Mouse (Mus musculus) layer of hippocampus, adult 9-11 months (tissue): Measurements from ENCODE around the gene Sema4d.
"Not testable (repeated sequence)": the region's sequence is repeated elsewhere in the genome, so short reads cannot be mapped to it uniquely, and the experiment has no call there.

Experiments used
- DNase-seq: peaks from one replicate; pipeline ENCODE4 v3.0.0; 2022

The Sema4d gene

DNA sequence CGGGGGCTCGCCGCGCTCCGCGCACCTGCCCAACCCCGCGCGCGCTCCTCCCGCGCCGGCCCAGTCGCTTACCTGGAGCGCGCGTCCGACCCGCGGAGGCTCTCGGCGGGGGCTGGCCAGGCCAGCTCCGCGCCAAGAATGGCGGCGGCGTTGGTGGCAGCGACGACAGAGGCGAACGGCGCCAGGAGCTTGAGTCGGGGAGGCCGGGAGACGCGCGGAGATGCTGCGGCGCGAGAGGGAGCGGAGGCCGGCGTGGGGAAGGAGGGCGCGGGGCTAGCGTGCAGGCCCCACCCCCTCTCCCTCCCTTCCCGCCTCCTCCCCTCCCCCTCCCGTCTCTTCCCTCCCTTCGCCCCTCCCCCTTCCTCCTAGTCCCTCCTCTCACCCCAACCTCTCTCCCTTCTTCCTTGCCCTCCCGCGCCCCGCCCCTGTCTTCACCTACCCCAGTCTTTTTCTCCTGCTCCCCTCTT lies at the start of gene Sema4d:
Sema4d (minus strand) TSS at position 323 of the 467 bp plus-strand sequence.
- peak; percentile 51 for DNase-seq

DNA sequence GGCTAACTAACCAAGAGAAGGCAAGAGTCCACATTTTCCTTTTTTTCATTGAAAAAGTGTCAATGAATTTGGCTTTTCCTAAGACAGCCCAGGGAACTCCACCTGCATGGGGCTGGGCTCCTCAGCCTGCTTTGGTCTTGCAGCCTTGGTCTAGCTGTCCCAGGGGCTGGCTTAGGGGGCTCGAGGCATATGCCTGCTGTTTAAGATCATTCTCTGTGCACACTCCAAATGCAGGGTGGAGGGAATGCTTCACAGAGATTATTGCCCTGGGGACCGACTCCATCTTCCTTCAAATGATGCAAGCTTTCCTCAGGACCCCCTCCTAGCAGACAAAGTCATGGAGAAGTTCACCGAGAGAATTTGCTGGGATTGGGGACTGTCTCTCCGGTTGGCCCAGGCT lies 49.8 kb upstream of the Sema4d start:
- DNase-seq: no peak

DNA sequence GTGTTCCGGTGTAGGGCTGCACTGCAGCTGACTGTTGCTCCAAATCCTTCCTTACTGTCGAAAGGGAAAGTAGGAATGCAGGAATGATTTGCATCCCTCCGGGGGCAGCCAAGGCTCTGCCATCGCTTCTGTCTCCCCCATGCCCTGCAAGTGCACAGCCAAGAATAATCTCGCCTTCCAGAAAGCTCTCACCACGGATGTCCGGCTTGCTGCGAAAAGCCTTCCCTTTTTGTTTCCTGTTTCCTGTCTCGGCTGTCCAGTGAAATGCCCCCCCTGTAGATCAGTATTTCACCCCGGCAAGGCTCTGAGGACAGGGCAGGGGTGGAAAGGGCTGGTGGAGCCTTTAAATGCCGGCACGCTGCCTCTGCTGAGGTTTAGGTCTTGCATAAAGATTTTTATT lies 49.2 kb upstream of the Sema4d start:
- DNase-seq: no peak

DNA sequence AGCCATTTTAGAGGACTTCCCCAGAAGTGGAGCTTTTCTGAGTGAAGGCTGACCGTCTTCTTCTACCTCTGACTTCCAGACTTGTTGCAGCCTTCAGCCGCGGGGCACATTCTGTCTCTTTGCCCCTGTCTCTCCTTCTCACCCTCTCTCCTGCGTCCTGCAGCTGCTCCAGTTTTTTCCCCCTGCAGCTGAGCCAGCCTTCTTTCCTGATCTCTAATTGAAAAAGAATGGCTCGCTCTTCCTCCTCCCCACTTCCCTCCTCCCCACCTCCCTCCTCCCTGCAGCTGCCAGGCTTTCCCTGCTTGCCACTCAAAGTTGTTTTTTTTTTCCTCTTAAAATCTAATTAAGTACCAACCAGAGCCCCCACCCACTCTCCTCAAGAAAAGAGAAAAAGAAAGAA lies 48.6 kb upstream of the Sema4d start:
- no peak for DNase-seq

DNA sequence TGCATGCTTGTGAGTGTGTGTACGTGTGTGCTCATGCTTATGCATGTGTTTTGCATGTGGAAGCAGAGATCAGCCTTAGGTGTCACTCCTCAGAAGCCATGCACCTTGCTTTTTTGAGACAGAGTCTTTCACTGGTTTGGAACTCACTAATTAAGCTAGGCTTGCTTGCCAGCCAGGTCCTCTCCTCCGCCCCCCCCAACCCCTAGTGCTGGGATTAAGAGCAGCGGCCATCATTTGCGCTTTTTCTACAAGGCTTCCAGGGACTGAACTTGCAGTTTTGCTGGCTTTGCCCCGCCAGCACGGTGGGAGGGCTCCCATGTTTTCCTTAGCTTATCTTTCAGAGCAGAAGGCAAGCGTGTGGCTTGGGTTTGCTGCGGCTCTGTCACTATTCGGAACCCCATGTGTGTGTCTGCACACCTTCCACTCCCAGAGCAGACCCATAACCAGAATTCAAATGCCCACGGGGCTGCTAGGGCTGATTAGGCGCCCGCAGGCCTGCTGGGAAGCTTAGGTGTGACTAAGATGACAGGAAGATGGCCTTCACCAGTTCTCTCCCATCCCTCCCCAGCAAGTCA lies 48.1 kb upstream of the Sema4d start:
- no peak for DNase-seq

DNA sequence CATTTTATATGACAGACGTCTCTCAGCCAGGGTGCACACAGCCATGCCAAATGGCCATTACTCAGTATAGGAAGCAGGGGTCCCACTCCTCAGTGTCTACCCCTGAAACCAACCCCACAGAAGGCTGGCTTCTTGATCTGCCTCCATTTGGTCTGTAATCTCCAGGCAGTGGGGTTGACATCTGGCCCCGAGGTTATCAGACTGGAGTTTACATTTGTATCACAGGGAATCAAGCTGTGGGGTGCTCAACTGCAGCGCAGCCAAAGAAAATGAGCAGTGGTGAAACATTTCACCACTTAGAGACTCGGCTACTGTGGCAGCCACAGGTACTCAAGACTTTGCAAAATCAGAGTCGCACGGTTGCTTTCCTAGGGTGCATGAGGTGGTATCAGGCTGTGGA lies 47.2 kb upstream of the Sema4d start:
- DNase-seq: no peak

DNA sequence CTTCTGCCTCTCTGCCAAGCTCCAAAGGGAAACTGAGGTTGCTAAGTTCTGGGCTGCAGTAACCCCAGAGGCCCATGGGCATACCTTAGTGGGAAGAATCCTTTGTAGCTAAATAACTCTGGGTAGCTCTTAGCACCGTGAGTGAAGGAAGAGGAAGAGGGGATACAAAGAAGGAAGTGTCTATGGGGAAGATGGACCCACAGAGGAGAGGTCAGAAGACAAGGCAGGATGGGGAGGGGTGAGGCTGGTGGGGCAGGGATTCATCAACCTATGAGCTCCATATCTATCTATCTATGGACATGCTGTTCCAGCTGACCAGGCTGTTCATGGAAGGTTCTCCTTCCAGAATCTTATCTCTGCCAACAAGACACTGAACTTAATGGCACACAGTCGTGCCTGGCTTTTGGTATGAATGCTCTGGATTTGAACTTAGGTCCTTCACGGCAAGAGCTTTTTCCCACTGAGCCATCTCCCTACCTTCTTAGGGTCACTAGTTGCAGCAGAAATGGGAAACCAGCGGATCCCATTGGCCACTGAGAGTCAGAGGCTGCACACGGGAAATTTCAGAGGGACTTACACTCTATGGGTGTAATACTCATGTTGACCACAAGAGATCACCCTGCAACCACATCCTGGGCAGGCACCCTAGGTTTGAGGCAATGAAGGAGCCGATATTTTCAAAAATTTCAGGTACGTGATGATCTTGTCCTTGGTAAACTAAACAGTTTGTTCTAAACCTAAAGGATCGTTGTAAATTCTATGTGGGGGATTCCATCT lies 45.9 kb upstream of the Sema4d start:
- peak; percentile 41 for DNase-seq

DNA sequence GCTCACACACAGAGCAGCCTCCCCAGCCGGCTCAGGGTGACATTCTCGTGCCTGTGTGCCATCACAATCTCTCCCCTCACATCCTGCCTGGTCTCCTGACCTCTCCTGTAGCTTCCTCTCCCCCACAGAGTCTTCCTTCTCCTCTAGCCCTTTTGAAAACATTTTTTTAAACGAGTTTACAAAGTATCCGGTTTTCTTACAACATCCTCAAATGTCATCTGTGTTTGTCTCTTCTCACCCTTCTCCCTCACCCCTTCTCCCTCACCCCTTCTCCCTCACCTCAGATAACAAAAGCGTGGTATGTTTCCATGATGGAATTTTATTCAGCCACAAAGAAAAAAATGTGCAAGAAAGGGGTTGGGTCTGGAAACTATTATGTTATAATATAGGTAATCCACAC lies 43.9 kb upstream of the Sema4d start:
- no peak for DNase-seq

DNA sequence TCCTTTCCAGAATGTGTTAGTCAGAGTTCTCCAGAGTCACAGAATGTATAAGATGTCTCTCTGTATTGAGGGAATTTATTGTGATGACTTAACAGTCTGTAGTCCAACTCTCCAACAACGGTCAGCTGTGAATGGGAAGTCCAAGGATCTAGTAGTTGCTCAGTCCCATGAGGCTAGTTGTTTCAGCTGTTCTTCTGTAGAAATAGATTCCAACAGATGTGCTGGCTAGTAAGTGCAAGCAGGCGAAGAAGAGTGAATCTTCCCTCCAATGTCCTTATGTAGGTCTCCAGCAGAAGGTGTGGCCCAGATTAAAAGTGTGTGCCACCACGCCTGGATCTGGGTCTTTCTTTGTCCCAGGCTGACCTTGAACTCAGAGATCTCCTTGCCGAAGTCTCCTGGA lies 41.7 kb upstream of the Sema4d start:
- DNase-seq: not testable (repeated sequence)

DNA sequence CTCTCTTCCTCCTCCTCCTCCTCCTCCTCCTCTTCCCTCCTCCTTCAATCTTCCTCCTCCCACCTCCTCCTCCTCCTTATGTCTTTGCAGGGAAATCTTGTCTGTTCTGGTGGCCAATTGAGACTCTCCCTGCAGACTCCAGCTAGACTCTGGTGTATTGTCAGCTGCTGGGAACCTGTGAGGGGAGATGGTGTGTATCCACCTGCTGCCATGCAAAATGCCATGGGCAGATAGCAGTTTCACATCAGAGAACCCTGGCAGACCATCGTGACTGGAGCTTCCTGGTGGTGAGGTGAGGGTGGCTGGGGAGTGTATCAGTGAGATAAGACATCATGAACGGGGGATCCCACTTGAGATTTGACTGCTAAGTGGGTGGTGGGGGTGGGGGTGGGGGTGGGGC lies 41.0 kb upstream of the Sema4d start:
- no peak for DNase-seq

DNA sequence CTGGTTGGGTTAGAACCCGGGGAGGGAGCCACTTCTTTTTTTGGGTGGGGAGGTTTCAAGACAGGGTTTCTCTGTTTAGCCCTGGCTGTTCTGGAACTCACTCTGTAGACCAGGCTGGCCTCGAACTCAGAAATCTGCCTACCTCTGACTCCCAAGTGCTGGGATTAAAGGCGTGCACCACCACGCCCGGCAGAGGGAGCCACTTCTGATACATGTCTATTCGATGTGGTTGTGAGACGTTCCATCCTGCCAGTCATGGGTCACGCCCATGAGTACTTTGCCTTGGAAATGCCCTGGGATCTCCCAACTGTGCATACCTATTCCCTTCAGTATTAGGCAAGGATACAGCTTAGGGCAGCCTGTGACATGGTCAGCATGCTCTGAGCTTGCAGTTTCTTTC lies 40.5 kb upstream of the Sema4d start:
- not testable (repeated sequence) for DNase-seq

DNA sequence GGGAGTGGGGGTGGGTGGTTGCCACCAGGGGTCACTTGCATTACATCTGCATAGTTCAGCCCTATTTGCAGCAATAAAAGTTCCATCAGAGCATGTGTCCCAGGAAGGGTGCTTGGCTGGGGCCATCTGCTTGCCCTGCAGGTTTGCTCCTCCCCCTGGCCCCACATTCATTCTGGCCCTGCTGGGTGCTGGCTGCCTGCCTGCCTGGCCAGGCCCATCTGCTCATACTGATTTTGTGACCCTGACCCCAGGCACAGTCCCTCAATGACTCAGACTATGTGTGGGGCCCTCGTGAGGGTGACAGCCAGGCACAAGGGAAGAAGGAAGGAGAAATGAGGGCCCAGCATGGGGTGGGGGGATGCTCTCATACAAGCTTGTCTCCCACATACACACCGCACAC lies 40.1 kb upstream of the Sema4d start:
- no peak for DNase-seq

DNA sequence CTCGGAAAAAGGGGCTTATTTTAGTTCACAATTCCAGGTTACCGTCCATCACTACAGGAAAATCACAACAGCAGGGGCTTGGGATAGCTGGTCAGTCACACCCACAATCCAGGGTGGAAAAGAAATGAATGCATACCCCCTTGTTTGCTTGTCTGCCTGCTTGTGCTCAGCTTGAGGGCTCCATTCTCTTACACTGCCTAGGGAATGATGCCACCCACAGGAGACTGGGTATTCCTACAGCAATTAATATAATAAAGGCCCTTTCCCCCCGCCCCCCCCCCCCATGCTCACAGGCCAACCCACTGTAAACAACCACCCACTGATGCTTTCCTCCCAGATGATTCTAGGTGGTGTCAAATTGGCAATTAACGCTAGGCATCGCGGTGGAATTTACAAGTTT lies 38.9 kb upstream of the Sema4d start:
- DNase-seq: no peak

DNA sequence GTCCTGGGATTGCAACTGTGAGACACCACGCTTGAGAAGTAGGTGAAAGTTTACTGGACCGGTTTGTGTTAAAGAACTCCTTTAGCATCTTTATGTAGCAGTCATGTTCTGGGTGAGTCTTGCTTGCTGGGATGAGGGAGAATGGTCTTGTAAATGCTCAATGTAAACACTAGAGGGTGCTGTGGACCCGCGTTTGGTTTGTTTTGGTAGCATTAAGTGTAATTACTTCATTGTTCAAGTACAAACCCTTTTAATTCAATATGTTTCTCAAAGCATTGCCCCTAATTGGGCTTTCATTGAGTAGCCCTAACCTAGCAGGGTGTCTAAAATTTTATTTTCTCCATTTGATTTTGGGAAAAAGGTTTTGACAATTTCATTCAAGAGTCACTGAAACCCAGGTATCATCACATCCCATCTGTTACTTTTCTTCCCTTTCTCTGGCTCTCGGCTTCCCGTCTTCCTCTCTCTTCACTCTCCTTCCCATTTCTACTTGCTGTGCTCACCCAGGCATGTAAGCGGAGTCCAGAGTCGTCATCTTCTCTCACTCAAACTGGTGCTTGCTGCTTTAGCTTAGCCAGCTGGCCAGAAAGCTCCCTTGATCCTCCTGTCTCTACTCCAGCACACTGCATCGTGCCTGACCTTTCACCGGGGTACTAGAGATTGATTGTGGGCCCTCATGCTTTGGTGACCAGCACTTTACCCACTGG lies 37.4 kb upstream of the Sema4d start:
- DNase-seq: no peak

DNA sequence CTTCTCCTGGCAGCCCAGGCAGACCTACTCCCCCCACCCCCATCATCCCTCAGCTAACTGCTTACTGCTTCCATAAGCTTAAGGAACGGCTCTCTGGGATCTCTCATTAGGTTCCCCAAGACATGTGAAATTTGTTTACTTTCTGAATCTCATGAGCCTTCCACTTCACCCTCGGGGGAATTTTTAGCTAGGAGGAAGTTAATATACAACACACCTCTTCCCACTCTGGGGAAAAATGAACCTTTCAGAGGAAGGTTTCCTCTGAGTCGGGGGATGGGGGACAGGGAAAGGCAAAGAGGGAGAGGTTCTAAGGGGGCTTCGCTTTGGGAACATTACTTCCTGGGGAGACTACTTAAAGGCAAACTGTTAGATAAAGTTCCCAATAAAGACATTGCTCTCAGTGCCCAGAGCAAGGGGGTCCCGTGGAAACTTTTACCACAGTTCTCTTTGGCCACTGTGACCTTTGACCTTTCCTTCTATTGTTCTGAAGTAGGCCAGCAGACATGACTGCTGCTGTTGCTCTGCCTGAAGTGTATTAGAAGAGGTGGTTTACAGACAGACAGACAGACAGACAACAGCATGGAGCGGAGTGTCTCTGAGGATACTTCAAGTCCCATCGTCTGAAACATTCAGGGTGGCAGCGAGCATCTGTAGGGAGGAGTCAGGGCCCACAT lies 30.4 kb upstream of the Sema4d start:
- DNase-seq: no peak

DNA sequence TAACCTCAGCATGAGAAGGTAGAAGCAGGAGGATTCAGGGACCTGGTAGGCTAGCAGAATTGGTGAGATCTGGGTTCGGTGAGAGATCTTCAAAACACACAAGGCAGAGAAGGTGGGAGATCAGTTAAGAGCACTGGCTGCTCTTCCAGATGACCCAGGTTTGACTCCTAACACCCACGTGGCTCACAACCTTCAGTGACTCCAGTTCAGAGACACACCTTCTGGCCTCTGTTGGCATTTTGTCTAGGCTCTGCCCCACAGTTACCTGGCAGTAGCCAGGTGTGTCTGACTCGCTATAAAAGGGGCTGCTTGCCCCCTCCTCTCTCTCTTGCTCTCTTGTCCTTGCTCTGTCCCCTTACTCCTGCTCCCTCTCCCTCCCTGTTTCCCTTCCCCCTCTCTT lies 28.4 kb upstream of the Sema4d start:
- DNase-seq: no peak

DNA sequence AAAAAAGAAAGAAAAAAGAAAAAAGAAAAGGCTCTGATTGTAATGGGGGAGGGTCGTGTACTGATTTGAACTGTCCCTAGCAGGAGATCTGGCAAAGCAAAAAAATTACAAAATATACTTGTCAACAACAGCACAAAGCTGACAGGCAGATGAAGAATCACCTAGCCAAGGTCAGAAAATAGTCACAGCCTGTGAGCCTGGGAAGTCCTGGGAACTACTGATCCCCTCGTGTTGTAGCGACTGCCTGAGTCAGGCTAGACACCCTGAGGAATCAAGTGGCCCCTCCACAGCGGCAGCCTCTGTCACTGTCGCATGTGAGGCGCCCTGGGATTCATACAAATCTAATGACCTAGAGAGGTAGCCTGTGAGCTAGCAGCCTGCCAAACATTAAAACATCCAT lies 25.8 kb upstream of the Sema4d start:
- DNase-seq: no peak

DNA sequence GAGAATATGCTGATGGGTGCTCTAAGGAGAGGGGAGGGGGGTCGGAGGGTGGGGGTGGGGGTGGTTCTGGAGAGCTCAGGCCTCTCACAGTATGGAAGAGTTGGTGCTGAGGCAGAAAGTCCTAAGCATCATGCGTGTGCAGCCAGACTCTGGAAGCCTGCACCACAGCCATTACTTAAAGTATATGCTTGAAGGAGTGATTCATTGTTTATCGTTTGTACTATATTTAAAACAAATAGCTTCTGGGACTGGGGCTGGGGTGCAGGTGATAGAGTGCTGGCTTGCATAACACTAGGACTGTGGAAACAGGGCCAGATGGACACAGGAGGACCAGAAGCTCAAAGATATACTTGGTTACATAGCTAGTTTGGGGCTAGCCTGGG lies 25.4 kb upstream of the Sema4d start:
- DNase-seq: no peak

DNA sequence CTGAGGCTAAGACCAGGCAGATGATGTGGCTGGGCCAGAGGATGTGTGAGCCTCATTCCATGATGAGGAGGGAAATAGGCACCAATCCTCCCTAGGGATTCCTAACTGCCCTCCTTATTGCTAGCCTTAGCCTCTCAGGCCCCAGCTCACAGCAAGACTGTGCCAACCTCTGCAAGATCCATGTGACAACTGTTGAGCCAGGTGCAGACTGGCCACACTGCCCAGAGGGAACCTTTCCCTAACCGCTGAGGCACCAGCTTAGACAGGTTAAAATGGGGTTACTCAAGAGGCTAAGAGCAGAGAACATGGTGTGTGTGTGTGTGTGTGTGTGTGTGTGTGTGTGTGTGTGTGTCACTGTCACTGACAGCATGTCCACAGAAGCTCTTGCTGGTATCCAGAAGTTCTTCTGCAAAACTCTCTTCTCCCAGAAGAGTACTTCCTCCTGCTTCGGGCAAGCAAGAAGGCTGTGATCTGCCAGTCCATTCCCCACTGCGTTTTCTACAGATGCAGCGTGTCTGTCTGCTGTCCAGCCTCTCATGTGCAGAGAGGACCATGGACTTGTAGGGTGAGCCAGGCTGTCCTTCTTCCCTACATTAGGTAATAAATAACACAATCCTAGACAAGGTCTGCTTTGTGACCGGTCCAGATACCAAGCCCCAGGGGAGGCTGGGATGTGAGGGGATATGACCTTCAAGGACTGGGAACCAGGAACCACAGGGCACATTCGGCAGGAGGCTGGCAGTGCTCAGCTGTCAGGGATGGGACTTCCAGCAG lies 24.8 kb upstream of the Sema4d start:
- no peak for DNase-seq

DNA sequence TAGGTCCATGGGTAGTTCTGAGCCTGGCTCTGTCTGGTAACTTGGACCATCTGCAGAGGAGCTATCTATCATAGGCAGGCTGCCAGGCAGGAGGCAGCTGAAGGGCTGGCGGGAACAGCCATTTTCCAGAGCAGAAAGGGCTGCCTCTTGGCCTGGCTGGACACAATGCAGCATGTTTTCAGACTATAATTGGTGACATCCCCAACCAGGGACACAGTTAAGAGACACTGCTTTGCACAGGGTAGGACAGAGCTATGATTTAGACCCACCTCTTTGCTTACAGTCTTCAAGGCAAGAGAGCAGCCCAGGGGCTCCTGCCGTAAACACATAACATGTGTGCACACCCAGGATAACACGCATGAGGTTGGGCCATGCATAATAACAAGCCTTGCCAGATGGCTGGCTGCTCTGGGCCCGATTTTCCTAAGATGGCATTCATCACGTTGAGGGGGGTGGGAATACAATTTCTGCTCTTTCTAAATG lies 23.1 kb upstream of the Sema4d start:
- peak; percentile 67 for DNase-seq

DNA sequence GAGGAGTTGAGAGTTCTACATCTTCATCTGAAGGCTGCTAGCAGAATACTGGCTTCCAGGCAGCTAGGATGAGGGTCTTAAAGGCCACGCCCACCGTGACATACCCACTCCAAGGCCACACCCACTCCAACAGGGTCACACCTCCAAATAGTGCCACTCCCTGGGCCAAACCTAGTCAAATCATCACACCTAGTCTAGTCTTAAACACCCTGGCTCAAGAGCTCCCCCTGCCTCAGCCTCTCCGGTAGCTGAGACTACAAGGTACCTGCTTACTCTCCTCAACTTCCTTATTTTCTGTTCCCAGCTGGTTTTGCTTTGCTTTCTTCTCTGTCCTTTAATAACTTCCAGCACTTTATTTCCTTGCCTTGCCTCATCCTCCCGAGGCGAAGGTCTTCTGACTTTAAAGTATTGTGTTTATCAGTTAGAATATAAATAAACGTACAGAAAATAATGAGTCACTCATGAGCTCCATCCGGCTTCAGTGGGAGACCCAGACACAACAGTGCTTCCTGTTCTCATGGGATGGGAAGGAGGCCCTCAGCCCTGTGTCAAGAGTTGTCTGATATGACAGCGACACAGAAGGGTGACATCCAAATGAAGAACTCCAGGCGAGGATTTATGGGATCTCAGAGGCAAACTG lies 22.4 kb upstream of the Sema4d start:
- peak; percentile 34 for DNase-seq

DNA sequence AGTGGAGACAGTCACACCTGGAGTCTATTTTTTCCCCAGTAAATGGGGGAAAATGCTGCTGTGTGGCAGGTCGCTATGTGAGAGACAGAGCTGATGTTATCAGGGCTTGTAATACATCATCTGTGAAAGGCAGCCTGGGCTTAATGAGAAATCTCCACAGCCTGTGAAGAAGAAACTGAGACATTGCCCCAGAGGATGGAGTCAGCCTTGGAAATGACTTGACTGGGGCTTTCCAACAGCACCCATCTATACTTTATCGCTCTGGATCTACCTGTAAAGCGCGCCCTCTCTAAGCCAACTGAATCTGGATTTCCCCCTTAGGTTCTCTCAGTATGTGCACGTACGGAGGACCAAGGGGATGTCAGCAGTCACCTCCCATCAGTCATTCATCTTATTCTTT lies 21.1 kb upstream of the Sema4d start:
- DNase-seq: no peak
